Mouse (Mus musculus): ENCODE data around the gene Samd8.
A peak's percentile ranks its signal among the peaks of the same experiment; 100 is the strongest.

The Samd8 gene

GRCm38 (mm10) chr14:21750008-21750880 lies at the start of gene Samd8:
Gene Samd8 (plus strand): TSS chr14:21750531.
- DNase-seq (ENCODE audit: low read depth), result peak; percentile 94

GRCm38 (mm10) chr14:21702691-21703090 lies 47.6 kb upstream of the Samd8 start:
- no peak for DNase-seq (ENCODE audit: low read depth)

GRCm38 (mm10) chr14:21703255-21703654 lies 47.1 kb upstream of the Samd8 start:
- DNase-seq (ENCODE audit: low read depth), result no peak

- no peak for DNase-seq (ENCODE audit: low read depth)
Observed at GRCm38 (mm10) chr14:21705462-21705861, 44.9 kb upstream of the Samd8 start.

GRCm38 (mm10) chr14:21706759-21707571 lies 43.4 kb upstream of the Samd8 start:
- DNase-seq (ENCODE audit: low read depth), result no peak

GRCm38 (mm10) chr14:21709545-21709944 lies 40.8 kb upstream of the Samd8 start:
- DNase-seq (ENCODE audit: low read depth), result no peak

GRCm38 (mm10) chr14:21711231-21711630 lies 39.1 kb upstream of the Samd8 start:
- DNase-seq (ENCODE audit: low read depth), result no peak

- no peak for DNase-seq (ENCODE audit: low read depth)
Observed at GRCm38 (mm10) chr14:21714486-21714885, 35.8 kb upstream of the Samd8 start, which contains the start of gene Dupd1. Gene Dupd1 (minus strand): TSS chr14:21714576.

GRCm38 (mm10) chr14:21719646-21720383 lies 30.5 kb upstream of the Samd8 start:
- DNase-seq (ENCODE audit: low read depth), result no peak

GRCm38 (mm10) chr14:21720430-21721205 lies 29.7 kb upstream of the Samd8 start:
- no peak for DNase-seq (ENCODE audit: low read depth)

GRCm38 (mm10) chr14:21722021-21722698 lies 28.2 kb upstream of the Samd8 start:
- DNase-seq (ENCODE audit: low read depth), result no peak

GRCm38 (mm10) chr14:21729031-21729732 lies 21.1 kb upstream of the Samd8 start:
- DNase-seq (ENCODE audit: low read depth), result no peak

GRCm38 (mm10) chr14:21729936-21730335 lies 20.4 kb upstream of the Samd8 start:
- no peak for DNase-seq (ENCODE audit: low read depth)

GRCm38 (mm10) chr14:21733131-21733905 lies 17.0 kb upstream of the Samd8 start:
- no peak for DNase-seq (ENCODE audit: low read depth)

- no peak for DNase-seq (ENCODE audit: low read depth)
Observed at GRCm38 (mm10) chr14:21740345-21740744, 10.0 kb upstream of the Samd8 start.

GRCm38 (mm10) chr14:21741314-21741713 lies 9.0 kb upstream of the Samd8 start:
- DNase-seq (ENCODE audit: low read depth), result no peak

- peak; percentile 79 for DNase-seq (ENCODE audit: low read depth)
Observed at GRCm38 (mm10) chr14:21741786-21742185, 8.5 kb upstream of the Samd8 start.

GRCm38 (mm10) chr14:21742441-21742840 lies 7.9 kb upstream of the Samd8 start:
- DNase-seq (ENCODE audit: low read depth), result no peak

GRCm38 (mm10) chr14:21744169-21744568 lies 6.2 kb upstream of the Samd8 start:
- DNase-seq (ENCODE audit: low read depth), result no peak

Data from naive thymus-derived CD4-positive, alpha-beta T cell, adult 2 months (primary cell).